Mouse (Mus musculus): ENCODE measurements around the gene Rabggta. TPM values are rescaled to one million over a fixed set of nuclear protein-coding genes. Genes with fewer than 3 reads are reported as not detected.
A peak's percentile ranks its signal among the peaks of the same experiment; 100 is the strongest.

Rabggta gene
- total RNA-seq, 1 experiment, result 34.0 TPM

- Histone ChIP-seq H3K4me1 (ENCODE audit: control insufficient read depth in 2 of 2, insufficient read depth in 2 of 2, low read length in 2 of 2, poor library complexity in 1 of 2) (peaks cover 6 to 27% of the 10 kb centered on the region in 2 experiments; a peak in 3 of 4 replicates), H3K9me3 (ENCODE audit: control insufficient read depth, insufficient read depth, low read depth, low read length) (no peaks in the 10 kb centered on the region), H3K36me3 (ENCODE audit: control insufficient read depth, insufficient read depth, low read length, poor library complexity, severe bottlenecking) (peaks cover 13% of the 10 kb centered on the region; the same call in 1 of the 2 replicates), H3K9ac (ENCODE audit: insufficient read depth, low read depth, low read length, poor library complexity, severe bottlenecking) (no peak overlapping the region), H3K4me3 (ENCODE audit: insufficient read depth in 1 of 2, low read depth in 1 of 2, low read length in 2 of 2, poor library complexity in 1 of 2, severe bottlenecking in 1 of 2) (no peak overlapping the region), H3K27ac (ENCODE audit: insufficient read depth, low read depth, low read length, poor library complexity, severe bottlenecking) (no peak overlapping the region)
- no peak for DNase-seq (ENCODE audit: low read depth, low spot score)
- TF ChIP-seq ZNF384 (IDR thresholded peaks at IDR 0.05; ENCODE audit: low read depth, low read length) (no peak), ZC3H11A (IDR thresholded peaks at IDR 0.05; ENCODE audit: borderline replicate concordance, low read depth, low read length) (no peak), HCFC1 (IDR thresholded peaks at IDR 0.05; ENCODE audit: borderline replicate concordance, insufficient read depth, low read length) (no peak), CHD2 (IDR thresholded peaks at IDR 0.05; ENCODE audit: low read depth, low read length) (no peak), MAFK (IDR thresholded peaks at IDR 0.05; ENCODE audit: insufficient read depth, low read depth, low read length) (no peak)
- in situ Hi-C loops (cut with MboI; ENCODE audit: low sequenced_read_pairs in 2 of 2, unreplicated experiment in 2 of 2), result no loop called here
Observed at GRCm38 (mm10) chr14:55723433-55723832, 1.4 kb upstream of the Rabggta start.

- DNase-seq (ENCODE audit: low read depth, low spot score), result no peak
- Histone ChIP-seq H3K9me3 (ENCODE audit: control insufficient read depth, insufficient read depth, low read depth, low read length) (no peaks in the 10 kb centered on the region), H3K36me3 (ENCODE audit: control insufficient read depth, insufficient read depth, low read length, poor library complexity, severe bottlenecking) (peaks cover 20% of the 10 kb centered on the region; the same call in 1 of the 2 replicates), H3K4me3 (ENCODE audit: insufficient read depth in 1 of 2, low read depth in 1 of 2, low read length in 2 of 2, poor library complexity in 1 of 2, severe bottlenecking in 1 of 2) (peak overlapping the region; percentile 76 to 90), H3K4me1 (ENCODE audit: control insufficient read depth in 2 of 2, insufficient read depth in 2 of 2, low read length in 2 of 2, poor library complexity in 1 of 2) (peaks cover 6 to 27% of the 10 kb centered on the region in 2 experiments; a peak in 3 of 4 replicates), H3K27ac (ENCODE audit: insufficient read depth, low read depth, low read length, poor library complexity, severe bottlenecking) (no peak overlapping the region), H3K9ac (ENCODE audit: insufficient read depth, low read depth, low read length, poor library complexity, severe bottlenecking) (peak overlapping the region; percentile 77; the same call in 1 of the 2 replicates)
- TF ChIP-seq CHD2 (IDR thresholded peaks at IDR 0.05; ENCODE audit: low read depth, low read length) (no peak), ZC3H11A (IDR thresholded peaks at IDR 0.05; ENCODE audit: borderline replicate concordance, low read depth, low read length) (no peak), MAFK (IDR thresholded peaks at IDR 0.05; ENCODE audit: insufficient read depth, low read depth, low read length) (no peak), HCFC1 (IDR thresholded peaks at IDR 0.05; ENCODE audit: borderline replicate concordance, insufficient read depth, low read length) (no peak), ZNF384 (IDR thresholded peaks at IDR 0.05; ENCODE audit: low read depth, low read length) (no peak)
- in situ Hi-C loops (cut with MboI; ENCODE audit: low sequenced_read_pairs in 2 of 2, unreplicated experiment in 2 of 2), result no loop called here
Observed at GRCm38 (mm10) chr14:55722438-55722945, 429 bp upstream of the Rabggta start.

GRCm38 (mm10) chr14:55721076-55721475 lies 987 bp downstream of the Rabggta start:
- Histone ChIP-seq H3K4me3 (ENCODE audit: insufficient read depth in 1 of 2, low read depth in 1 of 2, low read length in 2 of 2, poor library complexity in 1 of 2, severe bottlenecking in 1 of 2) (peak overlapping the region; percentile 76 to 90), H3K4me1 (ENCODE audit: control insufficient read depth in 2 of 2, insufficient read depth in 2 of 2, low read length in 2 of 2, poor library complexity in 1 of 2) (peaks cover 6 to 27% of the 10 kb centered on the region in 2 experiments; a peak in 3 of 4 replicates), H3K27ac (ENCODE audit: insufficient read depth, low read depth, low read length, poor library complexity, severe bottlenecking) (no peak overlapping the region), H3K9ac (ENCODE audit: insufficient read depth, low read depth, low read length, poor library complexity, severe bottlenecking) (peak overlapping the region; percentile 33; the same call in 1 of the 2 replicates), H3K9me3 (ENCODE audit: control insufficient read depth, insufficient read depth, low read depth, low read length) (no peaks in the 10 kb centered on the region), H3K36me3 (ENCODE audit: control insufficient read depth, insufficient read depth, low read length, poor library complexity, severe bottlenecking) (peaks cover 33% of the 10 kb centered on the region)
- TF ChIP-seq CHD2 (IDR thresholded peaks at IDR 0.05; ENCODE audit: low read depth, low read length) (no peak), ZC3H11A (IDR thresholded peaks at IDR 0.05; ENCODE audit: borderline replicate concordance, low read depth, low read length) (no peak), MAFK (IDR thresholded peaks at IDR 0.05; ENCODE audit: insufficient read depth, low read depth, low read length) (no peak), ZNF384 (IDR thresholded peaks at IDR 0.05; ENCODE audit: low read depth, low read length) (no peak), HCFC1 (IDR thresholded peaks at IDR 0.05; ENCODE audit: borderline replicate concordance, insufficient read depth, low read length) (no peak)
- no peak for DNase-seq (ENCODE audit: low read depth, low spot score)
- in situ Hi-C loops (cut with MboI; ENCODE audit: low sequenced_read_pairs in 2 of 2, unreplicated experiment in 2 of 2), result no loop called here

GRCm38 (mm10) chr14:55720666-55721065 lies 1.4 kb downstream of the Rabggta start:
- in situ Hi-C loops (cut with MboI; ENCODE audit: low sequenced_read_pairs in 2 of 2, unreplicated experiment in 2 of 2), result no loop called here
- peak overlapping the region; percentile 39 to 41 for H3K4me3 ChIP-seq (ENCODE audit: insufficient read depth in 1 of 2, low read depth in 1 of 2, low read length in 2 of 2, poor library complexity in 1 of 2, severe bottlenecking in 1 of 2)
- H3K36me3 ChIP-seq (ENCODE audit: control insufficient read depth, insufficient read depth, low read length, poor library complexity, severe bottlenecking), result peaks cover 35% of the 10 kb centered on the region
- H3K4me1 ChIP-seq (ENCODE audit: control insufficient read depth in 2 of 2, insufficient read depth in 2 of 2, low read length in 2 of 2, poor library complexity in 1 of 2), result peaks cover 6 to 27% of the 10 kb centered on the region in 2 experiments; a peak in 3 of 4 replicates
- no peaks in the 10 kb centered on the region for H3K9me3 ChIP-seq (ENCODE audit: control insufficient read depth, insufficient read depth, low read depth, low read length)
- no peak for DNase-seq (ENCODE audit: low read depth, low spot score)
- H3K27ac ChIP-seq (ENCODE audit: insufficient read depth, low read depth, low read length, poor library complexity, severe bottlenecking), result no peak overlapping the region
- H3K9ac ChIP-seq (ENCODE audit: insufficient read depth, low read depth, low read length, poor library complexity, severe bottlenecking), result peak overlapping the region; percentile 33
- no peak for TF ChIP-seq MAFK (IDR thresholded peaks at IDR 0.05; ENCODE audit: insufficient read depth, low read depth, low read length)
- TF ChIP-seq CHD2 (IDR thresholded peaks at IDR 0.05; ENCODE audit: low read depth, low read length), result no peak
- TF ChIP-seq HCFC1 (IDR thresholded peaks at IDR 0.05; ENCODE audit: borderline replicate concordance, insufficient read depth, low read length), result no peak
- no peak for TF ChIP-seq ZNF384 (IDR thresholded peaks at IDR 0.05; ENCODE audit: low read depth, low read length)
- TF ChIP-seq ZC3H11A (IDR thresholded peaks at IDR 0.05; ENCODE audit: borderline replicate concordance, low read depth, low read length), result no peak

Data from ES-E14 (cell line).